Mouse (Mus musculus) midbrain, postnatal 0 days (tissue): ENCODE measurements around the gene Gabrb1. TPM values are rescaled to one million over a fixed set of nuclear protein-coding genes. Genes with fewer than 3 reads are reported as not detected.
A peak's percentile ranks its signal among the peaks of the same experiment; 100 is the strongest.
"Not testable (repeated sequence)": the region's sequence is repeated elsewhere in the genome, so short reads cannot be mapped to it uniquely, and the experiment has no call there.

ENCODE experiments used
- ATAC-seq: fragments of 200-750 bp; cut with Nextera tagmentation; 2 replicates; pipeline ENCODE4 v1.8.0; 2017; ENCODE audit warnings: moderate number of reproducible peaks, mild to moderate bottlenecking, moderate TSS enrichment, moderate library complexity; ENCODE audit not compliant: low FRiP score
- DNase-seq: peaks from one replicate; pipeline ENCODE4 v3.0.0-alpha.2; 2015; ENCODE audit warnings: low spot score
- H3K27ac ChIP-seq: fragments of 300-500 bp; sonication (generic); 2 replicates; pipeline ENCODE4 v1.5.1; 2014; ENCODE audit warnings: low read depth, mild to moderate bottlenecking, low read length, mixed read lengths
- H3K27me3 ChIP-seq: fragments of 300-500 bp; sonication (generic); 2 replicates; pipeline ENCODE4 v1.6.1; 2014; ENCODE audit warnings: low read length, control low read depth, mixed read lengths; ENCODE audit not compliant: insufficient read depth
- H3K36me3 ChIP-seq: fragments of 300-500 bp; sonication (generic); 2 replicates; pipeline ENCODE4 v1.6.1; 2014; ENCODE audit warnings: low read length, control low read depth, mixed read lengths; ENCODE audit not compliant: insufficient read depth
- H3K4me1 ChIP-seq: fragments of 300-500 bp; sonication (generic); 2 replicates; pipeline ENCODE4 v1.6.1; 2014; ENCODE audit warnings: mild to moderate bottlenecking, control low read depth, antibody characterized with exemption, low read length, mixed read lengths; ENCODE audit not compliant: insufficient read depth
- H3K4me2 ChIP-seq: fragments of 300-500 bp; sonication (generic); 2 replicates; pipeline ENCODE4 v1.6.1; 2014; ENCODE audit warnings: low read depth, mild to moderate bottlenecking, low read length, mixed read lengths; ENCODE audit not compliant: poor library complexity, severe bottlenecking
- H3K4me3 ChIP-seq: fragments of 300-500 bp; sonication (generic); 2 replicates; pipeline ENCODE4 v1.5.1; 2014; ENCODE audit warnings: low read depth, mild to moderate bottlenecking, low read length, moderate library complexity
- H3K9ac ChIP-seq: fragments of 300-500 bp; sonication (generic); replicated peaks from 2 replicates; pipeline ENCODE4 v1.6.1; 2014; ENCODE audit warnings: mild to moderate bottlenecking, low read length, moderate library complexity, mixed read lengths; ENCODE audit not compliant: poor library complexity, severe bottlenecking
- H3K9me3 ChIP-seq: fragments of 300-500 bp; sonication (generic); 2 replicates; pipeline ENCODE4 v1.6.1; 2016; ENCODE audit warnings: low read length, control low read depth
- CTCF ChIP-seq: IDR thresholded peaks from 2 replicates; pipeline ENCODE4 v1.5.1; 2016; ENCODE audit warnings: antibody characterized with exemption, mild to moderate bottlenecking
- WGBS: fragments of 180-500 bp; shearing (Covaris S2); extraction: QIAGEN DNeasy Blood & Tissue Kit; methylation state at CpG from one replicate; pipeline ENCODE4 v1.1.7; 2014; 5-methylcytosine and 5-hydroxymethylcytosine counted together
- polyA plus RNA-seq: library from polyadenylated mRNA; unstranded; fragments of >200 nt; fragmentation: Nextera tagmentation; extraction: Ambion mirVana; gene quantifications from 2 replicates; pipeline ENCODE4 v1.2.1, GENCODE M21; 2015
- total RNA-seq: library from RNA; depleted of rRNA; stranded (reverse); fragments of >200 nt; gene quantifications from 2 replicates; pipeline ENCODE4 v1.2.3, GENCODE M21; 2014

Gene Gabrb1
- total and polyA plus RNA-seq, 2 experiments from 2014 or later, result 15.3 to 46.6 TPM

GRCm38 (mm10) chr5:72068826-72069225, 410.9 kb downstream of the Gabrb1 start:
- ATAC-seq, result no peak
- no peak overlapping the region for H3K4me2 ChIP-seq
- no peaks in the 10 kb centered on the region for H3K9me3 ChIP-seq
- no peak overlapping the region for H3K27ac ChIP-seq
- no peak for DNase-seq
- no peaks in the 10 kb centered on the region for H3K27me3 ChIP-seq
- no peak overlapping the region for H3K4me3 ChIP-seq
- H3K4me1 ChIP-seq, result no peaks in the 10 kb centered on the region
- WGBS, result 52% methylated on average over 6 of the region's 6 CpGs
- no peak overlapping the region for H3K9ac ChIP-seq
- TF ChIP-seq CTCF, result no peak
- no peaks in the 10 kb centered on the region for H3K36me3 ChIP-seq

- H3K9me3 ChIP-seq, H3K4me2 ChIP-seq, H3K27me3 ChIP-seq, H3K9ac ChIP-seq, DNase-seq, H3K4me1 ChIP-seq, H3K36me3 ChIP-seq, H3K4me3 ChIP-seq, ATAC-seq, H3K27ac ChIP-seq: not testable (repeated sequence)
- 94% methylated on average over 7 of the region's 7 CpGs for WGBS
These were observed 411.5 kb downstream of the Gabrb1 start for GRCm38 (mm10) chr5:72069398-72069797.

- H3K4me2 ChIP-seq, result no peak overlapping the region
- no peaks in the 10 kb centered on the region for H3K27me3 ChIP-seq
- H3K9me3 ChIP-seq, result no peaks in the 10 kb centered on the region
- DNase-seq (no peak), ATAC-seq (no peak)
- H3K9ac ChIP-seq, result no peak overlapping the region
- no peak for TF ChIP-seq CTCF
- H3K4me1 ChIP-seq, result no peaks in the 10 kb centered on the region
- H3K36me3 ChIP-seq, result no peaks in the 10 kb centered on the region
- no peak overlapping the region for H3K27ac ChIP-seq
- no peak overlapping the region for H3K4me3 ChIP-seq
- 91% methylated on average over 6 of the region's 6 CpGs for WGBS
These were observed 418.9 kb downstream of the Gabrb1 start for GRCm38 (mm10) chr5:72076781-72077180.

GRCm38 (mm10) chr5:72086518-72086917, 428.6 kb downstream of the Gabrb1 start:
- peak; percentile 13; the same call in 1 of the 2 replicates for ATAC-seq
- TF ChIP-seq CTCF, result no peak

GRCm38 (mm10) chr5:72094582-72094981, 436.7 kb downstream of the Gabrb1 start:
- 0 out of 2 replicates have a peak, but pooled peaks have one; percentile 47 for ATAC-seq
- no peaks in the 10 kb centered on the region for H3K4me1 ChIP-seq
- no peaks in the 10 kb centered on the region for H3K9me3 ChIP-seq
- no peak overlapping the region for H3K4me3 ChIP-seq
- peak; percentile 82 for DNase-seq
- 55% methylated on average over 7 of the region's 7 CpGs for WGBS
- H3K27me3 ChIP-seq, result no peaks in the 10 kb centered on the region
- H3K27ac ChIP-seq, result no peak overlapping the region
- H3K9ac ChIP-seq, result no peak overlapping the region
- H3K4me2 ChIP-seq, result no peak overlapping the region
- H3K36me3 ChIP-seq, result no peaks in the 10 kb centered on the region
- peak; percentile 82 for TF ChIP-seq CTCF

More at GRCm38 (mm10) chr5:72086518-72086917, 428.6 kb downstream of the Gabrb1 start:
- no peak overlapping the region for H3K9ac ChIP-seq
- H3K4me2 ChIP-seq, result no peak overlapping the region
- H3K27me3 ChIP-seq, result no peaks in the 10 kb centered on the region
- no peak for DNase-seq
- H3K4me1 ChIP-seq, result no peaks in the 10 kb centered on the region
- 100% methylated on average over 1 of the region's 1 CpGs for WGBS
- H3K27ac ChIP-seq, result no peak overlapping the region
- H3K36me3 ChIP-seq, result no peaks in the 10 kb centered on the region
- H3K4me3 ChIP-seq, result no peak overlapping the region
- H3K9me3 ChIP-seq, result no peaks in the 10 kb centered on the region

GRCm38 (mm10) chr5:72095015-72095414, 437.1 kb downstream of the Gabrb1 start:
- DNase-seq (no peak), ATAC-seq (no peak)
- no peak overlapping the region for H3K27ac ChIP-seq
- WGBS, result 92% methylated on average over 2 of the region's 2 CpGs
- H3K9ac ChIP-seq, result no peak overlapping the region
- no peak for TF ChIP-seq CTCF
- no peaks in the 10 kb centered on the region for H3K4me1 ChIP-seq
- H3K4me3 ChIP-seq, result no peak overlapping the region
- no peaks in the 10 kb centered on the region for H3K36me3 ChIP-seq
- H3K9me3 ChIP-seq, result no peaks in the 10 kb centered on the region
- H3K4me2 ChIP-seq, result no peak overlapping the region
- H3K27me3 ChIP-seq, result no peaks in the 10 kb centered on the region
